Mouse (Mus musculus) hindbrain, embryonic 14.5 days (tissue): ENCODE results near the gene Pcf11. TPM values are rescaled to one million over a fixed set of nuclear protein-coding genes. Genes with fewer than 3 reads are reported as not detected.

ENCODE experiments used
- ATAC-seq: fragments of 200-750 bp; cut with Nextera tagmentation; 2 replicates; pipeline ENCODE4 v1.8.0; 2017; ENCODE audit warnings: moderate number of reproducible peaks, mild to moderate bottlenecking, moderate TSS enrichment, moderate library complexity; ENCODE audit not compliant: low FRiP score
- DNase-seq: peaks from one replicate; pipeline ENCODE4 v3.0.0-alpha.2; 2015; ENCODE audit warnings: low spot score
- H3K27ac ChIP-seq: fragments of 300-500 bp; sonication (generic); 2 replicates; pipeline ENCODE4 v1.5.1; 2014; ENCODE audit warnings: mild to moderate bottlenecking, moderate library complexity
- H3K27me3 ChIP-seq: fragments of 300-500 bp; sonication (generic); 2 replicates; pipeline ENCODE4 v1.6.1; 2014; ENCODE audit warnings: mild to moderate bottlenecking, low read length, mixed read lengths; ENCODE audit not compliant: control insufficient read depth, insufficient read depth
- H3K36me3 ChIP-seq: fragments of 300-500 bp; sonication (generic); replicated peaks from 2 replicates; pipeline ENCODE4 v1.6.1; 2014; ENCODE audit not compliant: control insufficient read depth, insufficient read depth
- H3K4me1 ChIP-seq: fragments of 300-500 bp; sonication (generic); replicated peaks from 2 replicates; pipeline ENCODE4 v1.6.1; 2014; ENCODE audit warnings: antibody characterized with exemption, low read length, mixed read lengths; ENCODE audit not compliant: control insufficient read depth, insufficient read depth
- H3K4me2 ChIP-seq: fragments of 300-500 bp; sonication (generic); replicated peaks from 2 replicates; pipeline ENCODE4 v1.6.1; 2014; ENCODE audit warnings: mild to moderate bottlenecking, moderate library complexity
- H3K4me3 ChIP-seq: fragments of 300-500 bp; sonication (generic); replicated peaks from 2 replicates; pipeline ENCODE4 v1.5.1; 2014; ENCODE audit warnings: mild to moderate bottlenecking, low read length
- H3K9ac ChIP-seq: fragments of 300-500 bp; sonication (generic); 2 replicates; pipeline ENCODE4 v1.6.1; 2014
- H3K9me3 ChIP-seq: fragments of 300-500 bp; sonication (generic); 2 replicates; pipeline ENCODE4 v1.6.1; 2016; ENCODE audit warnings: low read length; ENCODE audit not compliant: control insufficient read depth
- whole genome bisulfite sequencing: fragments of 180-500 bp; shearing (Covaris S2); extraction: QIAGEN DNeasy Blood & Tissue Kit; methylation state at CpG from one replicate; pipeline ENCODE4 v1.1.7; 2014; 5-methylcytosine and 5-hydroxymethylcytosine counted together
- polyA plus RNA-seq: library from polyadenylated mRNA; unstranded; fragments of >200 nt; fragmentation: Nextera tagmentation; extraction: Ambion mirVana; gene quantifications from 2 replicates; pipeline ENCODE4 v1.2.1, GENCODE M21; 2014

Gene Pcf11
- polyA plus RNA-seq, 1 experiment from 2014 or later: 18.0 TPM

DNA sequence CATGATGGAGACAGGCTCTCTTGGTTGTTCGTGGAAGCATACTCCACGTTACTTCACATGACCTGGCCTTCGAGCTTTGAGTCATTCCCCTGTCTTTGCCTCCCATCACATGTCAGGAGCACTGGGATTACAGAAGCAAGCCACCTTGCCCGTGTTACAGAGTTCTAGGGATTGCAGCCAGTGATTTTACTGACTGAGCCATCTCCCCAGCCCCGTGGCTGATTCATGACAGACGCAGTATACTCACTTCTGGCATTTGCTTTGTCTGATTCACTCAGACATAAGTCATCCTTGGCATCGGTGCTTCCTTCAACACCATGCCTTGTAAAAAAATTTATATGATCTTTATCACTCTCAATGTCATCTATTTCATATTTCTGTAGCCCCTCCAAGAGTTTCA is 64.8 kb downstream of the Pcf11 start:
- DNase-seq (no peak), ATAC-seq (no peak)
- no peak overlapping the region for H3K27ac ChIP-seq
- no peaks in the 10 kb centered on the region for H3K4me1 ChIP-seq
- no peaks in the 10 kb centered on the region for H3K27me3 ChIP-seq
- H3K9ac ChIP-seq: no peak overlapping the region
- peaks cover 22% of the 10 kb centered on the region for H3K36me3 ChIP-seq
- H3K4me3 ChIP-seq: no peak overlapping the region
- no peaks in the 10 kb centered on the region for H3K9me3 ChIP-seq
- WGBS: 94% methylated on average over 7 of the region's 7 CpGs
- H3K4me2 ChIP-seq: no peak overlapping the region

Other genes starting within 250 kb of the Pcf11 start
- gene Ccdc90b, start 108.8 kb downstream of the Pcf11 start, polyA plus RNA-seq: 64.4 and 69.6 TPM in 2 replicates
- gene Ankrd42, start 32.8 kb downstream of the Pcf11 start, polyA plus RNA-seq: 17.1 and 21.0 TPM in 2 replicates
- 24.2 and 29.6 TPM in 2 replicates for gene Rab30, start 71.7 kb upstream of the Pcf11 start, polyA plus RNA-seq
- gene Ddias, start 204.3 kb upstream of the Pcf11 start, polyA plus RNA-seq: 4.8 and 5.0 TPM in 2 replicates
- gene Prcp, start 204.5 kb upstream of the Pcf11 start, polyA plus RNA-seq: 20.3 and 21.1 TPM in 2 replicates